Mouse (Mus musculus) naive thymus-derived CD4-positive, alpha-beta T cell, adult 5 months (primary cell): ENCODE measurements around the gene Pex3. TPM values are rescaled to one million over a fixed set of nuclear protein-coding genes. Genes with fewer than 3 reads are reported as not detected.

ENCODE experiments used
- polyA plus RNA-seq: library from polyadenylated mRNA; unstranded; fragments of 100-300 nt; shearing (Covaris generic); gene quantifications from one replicate; pipeline ENCODE4 v1.2.1, GENCODE M21; 2017

Pex3 gene
- polyA plus RNA-seq: 31.7 TPM

GRCm38 (mm10) chr10:13552646-13553497 is at the start of gene Pex3, which contains the start of gene Adat2:
Gene Pex3, minus strand, starts transcription at chr10:13553142.
Gene Adat2, plus strand, starts transcription at chr10:13552894.

GRCm38 (mm10) chr10:13499331-13499730 is 53.6 kb downstream of the Pex3 start, which contains the start of gene Fuca2:
Gene Fuca2, plus strand, starts transcription at chr10:13499540.

Other genes starting within 250 kb of the Pex3 start
- gene Phactr2, start 78.7 kb downstream of the Pex3 start, polyA plus RNA-seq: 1.2 TPM
- gene Fuca2, start 53.6 kb downstream of the Pex3 start, polyA plus RNA-seq: 20.0 TPM
- 2.2 TPM for gene Adat2, start 248 bp downstream of the Pex3 start, polyA plus RNA-seq